Mouse (Mus musculus): ENCODE measurements at regions not wholly inside any gene's neighbourhood (a gene's known extent, or its start where the extent isn't known, plus 50 kb on each side); places are given as distances from the start of the nearest gene placed in this dataset.
"Not testable (repeated sequence)": the region's sequence is repeated elsewhere in the genome, so short reads cannot be mapped to it uniquely, and the experiment has no call there.

DNA sequence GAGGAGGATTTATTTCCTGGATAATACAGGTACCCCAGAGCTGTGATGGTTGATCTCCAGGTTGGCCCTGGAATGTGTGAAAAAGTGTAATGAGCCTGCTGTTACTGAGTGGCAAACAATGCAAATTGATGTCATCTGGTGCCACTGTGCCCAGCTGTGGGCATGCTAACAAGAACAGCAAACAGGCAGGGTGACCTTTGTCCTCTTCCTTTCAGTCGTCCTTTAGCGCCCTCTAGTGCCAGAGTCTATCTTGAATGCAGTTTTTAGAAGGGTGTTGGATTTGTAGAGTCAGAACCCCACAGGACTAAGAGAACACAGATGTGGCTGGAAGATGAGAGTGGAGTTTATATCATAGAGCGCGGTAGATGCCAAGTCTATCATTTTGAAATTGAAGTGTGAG, 164.3 kb downstream of the Sdhaf3 start:
- peak in 1 of 2 experiments; percentile 23 for DNase-seq

DNA sequence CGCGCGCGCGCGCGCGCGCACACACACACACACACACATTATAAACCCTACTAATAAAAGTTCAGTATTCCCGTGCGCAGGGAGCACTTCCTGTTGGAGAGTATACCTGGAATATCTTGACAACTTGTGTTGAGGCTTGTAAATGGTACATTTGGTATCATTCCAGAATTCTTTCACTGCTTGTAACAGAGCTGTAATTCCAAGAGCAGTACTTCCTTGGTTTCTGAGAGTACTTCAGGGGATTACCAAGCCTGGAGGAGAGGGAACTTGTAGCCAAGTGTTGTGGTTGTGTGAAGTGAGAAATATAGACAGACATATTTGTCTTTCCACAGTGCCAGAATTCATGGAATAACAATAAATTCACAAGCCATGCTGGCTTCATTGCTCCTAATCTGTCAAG, 177.2 kb downstream of the Sdhaf3 start:
- no peak for DNase-seq

DNA sequence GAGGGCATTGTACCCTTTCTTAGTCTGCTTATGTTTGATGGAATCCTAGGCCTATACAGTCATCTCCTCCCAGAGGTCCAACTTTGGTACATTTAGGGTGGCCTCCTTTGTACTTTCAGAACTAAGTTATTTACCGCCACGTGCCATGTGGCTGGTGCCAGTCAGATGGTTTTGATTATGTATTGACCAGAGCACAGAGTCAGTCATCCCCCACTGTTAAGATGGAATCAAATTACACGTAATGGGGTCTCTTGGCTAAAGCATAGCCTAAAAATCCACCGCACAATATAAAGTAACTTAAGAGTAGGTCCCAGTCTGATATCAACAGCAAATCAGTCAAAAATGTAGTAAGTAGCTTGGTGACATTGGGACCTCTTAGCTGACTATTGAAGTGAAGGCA, 178.3 kb downstream of the Sdhaf3 start:
- no peak for DNase-seq

DNA sequence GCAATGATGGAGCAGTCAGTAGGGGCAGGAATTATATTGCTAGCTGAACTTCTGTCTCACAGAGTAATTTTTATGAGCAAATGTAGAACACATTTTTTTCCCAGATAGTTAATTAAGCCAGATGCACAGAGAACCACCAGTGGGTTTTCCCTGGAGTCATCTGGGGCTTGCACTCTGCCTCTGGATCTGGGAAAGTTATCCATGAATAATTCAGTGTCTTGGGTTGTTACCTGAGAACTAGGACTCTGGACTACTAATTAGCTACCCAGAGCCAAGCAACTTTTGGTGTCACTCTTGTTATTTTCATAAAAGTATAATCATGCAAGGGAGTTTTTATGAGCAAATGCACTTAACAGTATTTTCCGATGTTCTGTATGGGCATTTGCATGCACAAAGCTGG, 179.1 kb downstream of the Sdhaf3 start:
- no peak for DNase-seq

DNA sequence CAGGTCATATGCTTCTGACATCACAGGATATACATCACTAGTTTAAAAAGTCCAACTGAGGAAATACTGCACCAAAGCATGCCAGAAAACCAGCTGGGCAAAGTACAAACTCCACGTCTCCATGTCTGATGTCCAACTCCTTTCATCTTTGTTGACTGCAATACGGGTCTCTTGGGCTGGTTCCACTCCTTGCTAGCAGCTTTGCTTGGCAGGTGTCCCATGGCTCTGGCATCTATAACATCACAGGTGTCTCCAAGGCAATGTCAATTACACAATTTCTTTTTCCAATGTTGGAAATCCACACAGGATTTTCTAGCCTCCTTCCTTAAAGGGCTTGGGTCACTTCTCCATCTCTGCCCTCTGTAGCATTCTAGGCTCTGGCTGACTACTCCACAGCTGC, 225.9 kb downstream of the Sdhaf3 start:
- DNase-seq = no peak

DNA sequence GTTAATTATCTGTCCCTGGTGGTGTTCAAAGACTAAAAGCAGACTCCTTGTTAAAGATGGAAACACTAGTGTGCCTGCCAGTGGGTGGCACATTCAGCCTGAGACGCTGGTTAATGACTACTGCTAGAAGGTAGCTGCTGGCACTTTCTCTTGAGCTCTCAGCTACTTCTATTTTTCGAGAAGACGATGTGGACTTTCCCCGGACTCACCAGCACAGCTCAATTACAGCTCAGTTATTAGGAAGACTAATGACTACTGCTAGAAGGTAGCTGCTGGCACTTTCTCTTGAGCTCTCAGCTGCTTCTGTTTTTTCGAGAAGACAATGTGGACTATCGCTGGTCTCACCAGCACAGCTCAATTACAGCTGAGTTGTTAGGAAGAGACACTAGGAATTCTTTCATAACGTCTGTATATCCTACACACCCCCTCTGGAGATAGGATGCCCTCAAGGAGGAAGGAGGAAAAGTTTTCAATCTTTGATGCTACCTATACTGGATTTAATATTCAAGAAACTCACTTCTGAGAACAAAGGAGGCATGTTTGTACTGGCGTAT, 243.3 kb downstream of the Sdhaf3 start:
- DNase-seq = no peak

DNA sequence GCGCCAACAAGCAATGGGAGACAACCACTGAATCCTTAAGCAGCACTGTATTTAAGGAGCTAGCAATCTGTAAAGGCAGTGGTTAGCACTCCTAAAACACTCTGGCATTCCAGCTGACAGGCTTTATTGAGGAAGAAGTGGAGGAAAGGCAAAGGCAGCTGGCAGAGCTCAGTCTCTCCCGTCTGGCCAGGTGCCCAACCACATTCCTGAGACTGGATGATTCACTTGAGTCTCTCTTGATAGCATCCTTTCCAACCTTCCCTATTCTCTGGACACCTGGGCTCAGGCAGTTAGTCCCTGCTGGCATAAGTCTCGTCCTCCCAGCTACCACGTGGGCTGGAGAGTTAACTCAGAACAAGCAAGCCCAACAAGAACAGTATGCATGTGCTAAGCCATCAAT, 260.1 kb downstream of the Sdhaf3 start:
- no peak for DNase-seq

DNA sequence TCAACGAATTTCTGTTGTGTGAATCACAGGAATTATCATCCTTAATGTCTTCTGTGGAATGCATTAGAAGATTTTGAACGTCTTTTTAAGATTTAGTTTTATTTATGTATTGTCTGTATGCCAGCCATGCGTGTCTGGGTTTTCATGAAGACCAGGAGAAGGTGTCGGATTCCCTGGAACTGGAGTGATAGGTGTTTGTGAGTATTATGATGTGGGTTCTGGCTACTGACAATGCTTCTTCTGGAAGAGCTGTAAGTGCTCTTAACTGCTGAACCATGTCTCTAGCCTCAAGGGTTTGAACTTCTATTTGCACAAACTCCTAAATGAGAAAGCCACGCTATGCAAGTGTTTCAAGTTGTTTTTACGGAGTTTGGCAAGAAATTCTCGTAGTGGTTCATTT, 296.5 kb downstream of the Sdhaf3 start:
- DNase-seq = no peak

DNA sequence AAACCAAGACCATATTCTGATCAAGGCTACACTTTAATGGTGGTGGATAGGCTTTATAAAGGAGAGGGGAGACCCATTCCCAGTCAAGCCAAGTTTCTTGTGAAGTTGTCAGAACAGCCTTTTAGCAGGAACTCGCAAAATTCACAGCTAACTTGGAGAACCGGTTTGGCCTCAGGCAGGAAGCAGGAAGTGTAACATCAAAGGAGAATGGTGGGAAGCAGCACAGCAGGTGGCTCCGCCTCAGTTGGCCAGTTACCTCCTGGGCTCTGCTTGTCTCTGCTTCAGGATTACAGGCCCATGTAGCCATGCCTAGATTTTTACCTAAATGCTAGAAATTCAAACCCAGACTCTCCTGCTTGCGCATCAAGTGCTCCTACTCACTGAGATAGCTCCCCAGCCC, 277.2 kb upstream of the Tac1 start:
- no peak for DNase-seq

DNA sequence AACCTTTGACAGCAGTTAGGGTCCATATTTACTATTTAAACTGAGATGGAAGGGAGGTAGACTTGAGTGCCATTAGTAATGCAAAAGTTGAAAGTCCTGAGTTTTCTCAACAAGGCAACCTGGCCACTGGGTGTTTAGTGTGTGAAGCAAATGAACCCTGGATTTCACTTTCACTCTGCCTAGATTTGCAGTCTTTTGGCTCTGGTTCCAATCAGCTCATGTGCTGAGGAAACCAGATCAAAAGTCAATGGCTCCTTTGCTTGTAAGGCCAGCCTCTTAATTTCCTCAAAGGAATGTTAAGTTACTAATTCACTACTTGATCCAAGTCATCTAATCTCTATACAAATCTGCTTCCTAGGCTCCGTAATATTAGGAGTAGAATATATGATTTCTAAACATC, 247.7 kb upstream of the Tac1 start:
- no peak for DNase-seq

DNA sequence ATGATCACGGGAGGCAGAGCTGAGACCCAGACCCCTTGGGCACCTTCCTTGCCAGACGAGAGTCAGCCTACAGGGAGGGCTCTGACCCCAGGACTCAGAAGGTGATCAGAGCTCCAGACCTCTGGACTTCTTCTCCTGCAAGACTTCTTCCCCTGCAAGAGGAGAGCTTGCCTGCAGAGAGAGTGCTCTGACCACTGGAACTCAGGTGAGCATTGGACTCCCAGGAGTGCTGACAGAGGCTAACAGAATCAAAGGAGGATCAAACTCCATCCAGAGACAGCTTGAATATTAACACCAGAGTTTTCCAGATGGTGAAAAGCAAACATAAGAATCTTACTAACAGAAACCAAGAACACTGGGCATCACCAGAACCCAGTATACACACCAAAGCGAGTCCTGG, 241.2 kb upstream of the Tac1 start:
- no peak for DNase-seq

DNA sequence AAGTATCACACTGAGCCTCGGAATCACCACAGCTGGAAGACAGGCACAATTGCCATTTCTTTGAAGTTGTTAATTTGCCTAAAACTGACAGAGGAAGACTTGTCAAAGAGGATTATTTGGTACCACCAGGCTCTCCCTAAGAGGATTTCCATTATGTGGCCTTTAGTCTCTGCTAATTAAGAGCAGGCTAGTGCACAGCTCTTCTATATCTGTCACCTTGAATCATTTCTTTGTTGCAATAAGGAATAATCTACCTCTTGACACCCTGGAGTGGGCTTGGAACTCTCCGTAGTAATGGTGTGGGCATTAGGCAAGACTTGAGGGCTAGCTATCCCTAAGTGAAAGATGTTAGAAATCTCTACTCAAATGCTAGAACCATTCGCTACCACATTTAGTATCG, 227.7 kb upstream of the Tac1 start:
- no peak for DNase-seq

DNA sequence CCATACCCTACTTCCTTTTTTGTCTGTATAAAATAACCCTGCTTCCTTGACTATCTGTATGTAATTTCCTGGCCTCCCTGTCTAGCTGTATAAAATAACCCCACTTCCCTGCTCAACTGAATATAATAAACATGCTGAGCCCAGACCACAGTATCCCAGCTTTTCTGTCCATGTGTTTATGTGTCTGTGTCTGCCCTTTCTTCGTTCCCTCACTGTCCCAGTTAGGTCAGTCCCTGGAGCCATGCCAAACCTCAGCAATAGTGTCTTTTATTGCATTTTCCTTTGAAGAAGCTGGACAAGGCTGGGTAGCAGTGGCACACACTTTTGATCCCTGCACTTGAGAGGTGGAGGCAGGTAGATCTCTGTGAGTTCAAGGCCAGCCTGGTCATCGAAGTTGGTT, 198.0 kb upstream of the Tac1 start:
- peak in 1 of 2 experiments; percentile 4 for DNase-seq

DNA sequence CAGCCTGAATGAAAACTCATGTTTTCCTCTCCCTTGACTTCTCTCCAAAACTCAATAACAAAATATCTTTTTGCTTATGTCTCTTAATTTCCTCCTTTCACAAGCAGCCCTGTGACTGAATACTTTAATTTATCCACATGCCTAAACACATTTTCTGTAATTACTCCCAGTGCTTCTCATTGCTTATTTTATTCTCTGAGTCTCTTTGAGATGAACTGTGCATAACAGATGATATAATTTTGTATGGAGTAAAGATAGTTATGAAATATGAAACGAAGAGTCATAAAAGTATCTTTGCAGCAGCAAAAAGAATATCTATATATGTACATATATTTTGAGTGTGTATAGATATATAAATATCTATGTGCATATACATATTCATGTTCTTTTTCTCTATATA, 187.5 kb upstream of the Tac1 start:
- no peak for DNase-seq

DNA sequence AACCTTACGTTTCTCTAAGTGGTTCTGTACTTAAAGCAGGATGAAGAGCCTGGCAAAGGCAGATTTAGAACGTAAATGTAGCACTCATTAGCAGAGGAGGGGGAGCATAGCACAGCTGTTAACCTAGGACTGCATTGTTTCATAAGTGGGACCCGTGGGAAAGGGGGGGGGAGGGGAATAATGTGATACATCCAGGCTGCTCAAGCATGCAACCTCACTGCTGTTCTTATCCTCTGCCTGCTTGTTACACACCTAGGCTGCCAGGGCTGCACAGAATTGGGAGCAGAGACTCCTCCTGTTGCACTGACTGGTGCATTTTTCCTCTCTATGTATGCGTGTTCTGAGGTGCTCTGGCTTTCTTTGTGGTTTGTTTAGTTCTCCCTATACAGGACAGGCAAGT, 180.1 kb upstream of the Tac1 start:
- DNase-seq = no peak

DNA sequence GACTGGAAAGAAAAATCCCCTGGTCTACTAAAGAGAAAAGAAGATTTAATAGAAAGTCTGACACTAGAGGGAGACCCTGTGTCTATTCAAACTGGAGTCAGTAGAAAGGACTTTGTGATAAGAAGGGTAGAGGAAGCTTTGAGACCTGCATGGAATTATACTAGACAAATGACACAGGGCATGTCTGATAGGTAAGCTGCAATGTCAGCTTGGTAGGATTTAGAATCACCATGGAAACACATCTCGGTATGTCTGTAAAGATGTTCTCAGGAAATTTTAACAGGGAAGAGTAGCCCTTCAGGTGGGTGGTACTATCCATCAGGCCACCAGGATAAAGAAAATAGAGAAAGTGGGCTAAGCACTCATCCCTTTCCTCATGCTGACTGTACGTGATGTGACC, 178.8 kb upstream of the Tac1 start:
- no peak for DNase-seq

DNA sequence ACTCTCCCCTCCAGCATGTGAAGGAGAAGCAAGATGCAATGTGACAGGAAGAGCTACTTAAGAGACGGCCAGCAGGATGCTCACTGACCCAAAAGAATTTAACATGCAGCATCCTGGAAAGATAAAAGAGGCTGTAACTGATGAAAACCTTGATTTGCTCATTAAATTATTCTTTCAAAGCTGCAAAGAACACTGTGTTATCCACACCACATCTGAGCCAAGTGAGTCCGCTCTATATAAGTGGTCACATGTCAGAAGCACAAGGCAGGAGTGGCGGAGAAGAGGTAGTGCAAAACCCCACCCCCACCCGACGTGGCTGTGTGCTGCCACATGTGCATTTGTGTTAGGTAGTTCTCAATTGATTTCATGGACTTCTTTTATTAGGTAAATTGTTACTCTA, 176.0 kb upstream of the Tac1 start:
- no peak for DNase-seq

DNA sequence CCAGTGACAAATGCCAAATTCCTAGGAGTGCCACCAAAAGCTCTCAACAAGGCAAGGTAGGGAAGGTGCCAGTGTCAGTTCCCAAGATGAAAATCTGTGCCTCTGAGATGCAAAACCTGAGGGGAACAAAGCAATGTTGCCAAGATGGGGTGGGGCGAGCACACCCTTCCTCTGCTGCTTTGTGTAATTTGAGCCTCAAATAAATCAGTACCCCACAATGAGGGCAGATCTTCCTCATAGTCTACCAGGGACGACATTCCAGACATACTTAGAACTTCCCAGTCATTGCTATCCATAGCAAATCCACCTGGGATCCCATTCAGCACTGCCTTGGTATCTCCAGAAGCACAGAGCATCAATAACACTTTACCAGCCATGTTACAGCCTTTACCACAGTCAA, 129.9 kb upstream of the Tac1 start:
- DNase-seq = no peak

DNA sequence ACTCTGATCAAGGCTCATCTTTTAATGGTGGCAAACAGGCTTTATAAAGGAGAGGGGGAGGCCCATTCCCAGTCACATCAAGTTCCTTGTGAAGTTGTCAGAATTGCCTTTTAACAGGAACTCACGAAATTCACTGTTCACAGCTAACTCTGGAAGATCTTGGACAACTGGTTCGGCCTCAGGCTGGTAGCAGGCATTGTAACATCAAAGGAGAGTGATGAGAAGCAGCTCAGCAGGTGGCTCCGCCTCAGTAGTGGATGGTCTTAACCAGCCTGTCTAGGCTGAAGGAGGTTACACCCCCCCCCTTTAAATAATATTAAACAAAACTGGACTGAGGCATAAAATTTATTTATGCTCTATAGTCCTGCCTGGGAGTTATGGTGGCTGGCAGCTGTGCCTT, 113.0 kb upstream of the Tac1 start:
- DNase-seq = no peak

DNA sequence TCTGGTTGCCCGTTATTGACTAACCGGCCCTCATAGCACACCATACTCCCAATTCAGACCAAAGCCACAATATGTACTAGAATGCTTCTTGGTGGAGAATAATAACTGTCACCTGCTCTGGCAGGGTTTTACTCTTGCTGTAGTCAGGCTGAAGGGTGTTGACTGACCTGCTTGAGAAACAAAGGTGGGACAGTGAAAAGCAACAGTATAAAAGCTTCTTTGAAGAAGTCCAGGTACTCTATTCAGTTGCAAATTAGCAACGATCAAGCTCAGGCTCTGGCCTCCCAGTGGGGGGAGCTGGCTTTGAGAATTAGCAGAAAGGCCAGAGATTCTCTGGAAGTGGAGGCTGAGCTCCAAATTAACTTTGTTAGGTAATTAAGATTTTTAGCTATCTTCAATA, 112.4 kb upstream of the Tac1 start:
- not testable (repeated sequence) for DNase-seq

DNA sequence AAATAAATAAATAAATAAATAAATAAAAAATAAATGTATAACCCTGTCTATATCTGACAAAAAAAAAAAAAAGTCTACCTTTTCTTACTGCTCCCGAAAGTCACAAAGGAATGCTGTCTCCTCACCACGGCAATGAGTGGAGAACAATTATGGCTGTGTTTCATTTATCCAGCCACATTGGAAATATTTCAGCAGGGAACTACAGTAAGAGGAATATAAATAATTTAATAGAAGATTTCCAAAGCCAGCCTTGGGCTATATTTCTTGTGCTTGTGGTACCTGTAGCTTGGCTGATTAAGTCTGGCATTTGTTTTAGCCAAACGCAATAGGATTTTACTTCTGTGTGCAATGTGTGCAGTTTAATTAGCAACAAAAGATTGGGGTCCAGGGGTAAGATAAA, 98.8 kb upstream of the Tac1 start:
- DNase-seq = no peak

DNA sequence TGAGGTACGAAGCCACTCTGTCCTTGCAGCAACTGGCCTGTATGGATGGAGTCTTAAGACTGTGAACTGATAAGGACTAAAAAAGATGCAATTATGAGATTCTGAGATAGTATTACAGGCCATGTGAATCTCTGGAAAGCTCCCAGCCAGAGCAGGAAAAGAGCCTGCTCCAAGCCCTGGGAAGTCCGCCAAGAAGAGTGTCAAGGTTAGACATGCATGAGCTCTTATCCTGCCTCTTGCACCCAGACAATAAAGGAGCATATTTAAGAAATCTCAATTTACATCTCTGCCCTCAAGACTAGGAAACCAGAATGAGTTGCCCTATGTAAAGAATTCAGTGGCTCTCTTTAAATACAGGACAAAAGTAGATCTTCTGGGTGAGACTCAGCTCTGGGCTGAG, 90.8 kb upstream of the Tac1 start:
- DNase-seq = no peak

DNA sequence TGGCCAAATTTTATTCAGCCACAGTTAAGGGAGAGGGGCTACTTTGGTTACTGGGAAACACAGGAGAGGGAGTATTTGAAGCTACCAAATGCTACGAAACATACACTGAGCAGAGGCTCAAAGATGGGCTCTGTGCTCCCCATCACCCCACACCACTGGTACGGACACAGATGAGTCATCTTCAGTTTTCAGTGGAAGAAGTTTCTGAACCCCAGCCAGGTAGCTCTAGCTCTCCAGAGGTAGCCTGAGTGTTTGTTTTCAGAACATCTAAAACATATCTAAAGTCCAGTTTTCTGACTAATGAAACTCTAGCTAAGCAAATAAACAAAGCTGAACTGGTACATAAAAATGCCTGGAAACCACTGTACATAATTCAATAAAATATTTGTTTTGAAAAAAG, 90.3 kb upstream of the Tac1 start:
- DNase-seq = no peak

DNA sequence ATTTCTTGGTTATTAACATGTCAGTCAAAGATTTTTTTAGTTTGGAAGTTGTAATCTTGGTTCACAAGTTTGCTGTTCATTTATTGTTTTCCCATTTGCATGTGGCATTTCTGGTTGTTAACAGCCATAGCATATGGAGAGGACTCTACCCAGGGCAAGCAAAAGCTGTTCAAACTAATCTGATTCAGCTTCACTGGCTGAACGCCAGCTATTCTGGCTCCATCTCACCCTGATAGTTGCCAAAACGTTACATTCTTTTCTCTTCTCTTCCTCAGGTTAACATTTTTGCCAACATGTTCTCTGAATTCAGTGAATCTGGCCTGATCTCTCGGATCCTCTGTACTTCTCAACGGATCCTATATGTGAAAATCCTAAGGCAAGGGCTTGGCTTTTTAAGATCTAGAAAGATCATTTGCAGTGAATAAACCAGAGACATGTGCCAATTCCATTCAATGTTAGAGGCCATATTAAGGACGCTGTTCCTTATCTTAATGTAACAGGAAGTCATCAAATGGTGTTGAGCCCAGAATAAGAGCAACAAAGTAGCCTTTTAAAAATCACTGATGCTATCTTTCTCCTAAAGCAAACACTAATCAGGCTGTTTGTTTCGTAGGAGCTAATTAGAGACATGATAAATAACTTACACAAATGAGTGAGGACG, 82.2 kb upstream of the Tac1 start:
- no peak for DNase-seq

DNA sequence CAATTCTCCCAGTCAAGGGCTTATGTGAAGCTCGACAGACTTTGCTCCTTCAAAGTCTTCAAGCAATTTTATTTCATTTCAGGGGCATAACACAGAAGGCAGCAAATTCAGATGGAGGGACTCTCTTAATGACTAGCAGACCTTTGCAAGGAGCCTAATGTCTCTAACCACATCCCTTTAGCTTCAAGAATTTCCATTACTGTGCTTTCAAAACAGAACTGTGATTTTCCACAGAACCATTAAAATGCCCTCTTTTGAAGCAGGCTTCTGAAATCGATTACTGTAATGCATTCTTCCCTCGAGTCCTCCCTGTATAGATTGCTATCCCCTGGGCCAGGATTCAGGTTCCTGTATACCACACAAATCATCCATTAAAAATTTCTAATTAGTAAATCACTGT, 80.9 kb upstream of the Tac1 start:
- DNase-seq = no peak

DNA sequence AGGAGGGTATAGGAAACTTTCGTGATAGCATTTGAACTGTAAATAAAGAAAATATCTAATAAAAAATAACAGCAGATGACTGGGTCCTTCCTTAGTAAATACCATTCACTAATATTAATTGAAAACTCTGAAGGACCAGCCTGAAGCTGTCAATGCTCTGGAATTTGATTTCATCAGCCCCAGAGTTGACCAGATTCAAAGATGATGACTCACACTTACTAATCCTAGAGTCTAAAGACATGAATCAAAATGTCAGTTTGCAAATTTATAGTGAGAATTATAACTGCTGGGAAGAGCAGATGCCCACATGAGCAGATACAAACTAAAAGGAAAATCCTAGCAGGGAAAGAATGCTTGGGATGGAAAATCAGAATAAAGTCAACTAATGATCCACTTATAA, 77.8 kb upstream of the Tac1 start:
- DNase-seq = no peak
